Mouse (Mus musculus) spleen, adult 2 months (tissue): ENCODE measurements around the gene 4933427D14Rik. TPM values are rescaled to one million over a fixed set of nuclear protein-coding genes. Genes with fewer than 3 reads are reported as not detected.

Experiments
- DNase-seq, 2 experiments: peaks; one replicate each; pipeline versions ENCODE4 v3.0.0 to v3.0.0-alpha.2; 2012 to 2021; ENCODE audit warnings: low spot score in 2 of 2, low read depth in 1 of 2
- H3K27ac ChIP-seq: fragments of 200-500 bp; 2 replicates; pipeline ENCODE4 v1.5.1; 2012; ENCODE audit warnings: low read length, inconsistent platforms; ENCODE audit not compliant: insufficient read depth
- H3K27me3 ChIP-seq: fragments of 200-500 bp; 2 replicates; pipeline ENCODE4 v1.6.1; 2012; ENCODE audit warnings: mild to moderate bottlenecking, moderate library complexity, low read length, inconsistent platforms; ENCODE audit not compliant: control insufficient read depth, insufficient read depth
- H3K36me3 ChIP-seq: fragments of 200-500 bp; 2 replicates; pipeline ENCODE4 v1.6.1; 2012; ENCODE audit warnings: mild to moderate bottlenecking, low read length, inconsistent platforms; ENCODE audit not compliant: control insufficient read depth, insufficient read depth
- H3K4me1 ChIP-seq: fragments of 200-500 bp; 2 replicates; pipeline ENCODE4 v1.6.1; 2011; ENCODE audit warnings: inconsistent platforms; ENCODE audit not compliant: control insufficient read depth, insufficient read depth, insufficient read length
- H3K4me3 ChIP-seq: fragments of 200-500 bp; 2 replicates; pipeline ENCODE4 v1.5.1; 2011; ENCODE audit warnings: mild to moderate bottlenecking, inconsistent platforms; ENCODE audit not compliant: insufficient read depth, insufficient read length; ENCODE audit errors: extremely low read depth
- CTCF ChIP-seq: fragments of 200-500 bp; IDR thresholded peaks from 2 replicates; pipeline ENCODE4 v1.5.1; 2011; ENCODE audit warnings: mild to moderate bottlenecking, inconsistent platforms; ENCODE audit not compliant: insufficient read depth, insufficient read length, insufficient replicate concordance; ENCODE audit errors: extremely low read depth
- POLR2A ChIP-seq: fragments of 200-500 bp; IDR thresholded peaks from 2 replicates; pipeline ENCODE4 v1.6.1; 2011; ENCODE audit warnings: low read depth, low read length, inconsistent platforms
- WGBS: fragments of 180-500 bp; shearing (Covaris S2); methylation state at CpG from one replicate; pipeline ENCODE4 v1.1.7; 2018; 5-methylcytosine and 5-hydroxymethylcytosine counted together
- polyA plus RNA-seq: library from polyadenylated mRNA; depleted of rRNA; stranded (reverse); fragments of >200 nt; gene quantifications from 2 replicates; pipeline ENCODE4 v1.2.3, GENCODE M21; 2012

The 4933427D14Rik gene
- polyA plus RNA-seq, 1 experiment: 3.6 TPM

- Histone ChIP-seq H3K27me3 (peaks cover 6% of the 10 kb centered on the region), H3K4me1 (no peaks in the 10 kb centered on the region), H3K4me3 (no peak overlapping the region), H3K36me3 (no peaks in the 10 kb centered on the region), H3K27ac (no peak overlapping the region)
- DNase-seq: no peak
- 57% methylated on average over 3 of the region's 3 CpGs for WGBS
- TF ChIP-seq CTCF (no peak), POLR2A (no peak)
Observed at GRCm38 (mm10) chr11:72130472-72130871, 76.8 kb downstream of the 4933427D14Rik start.

DNA sequence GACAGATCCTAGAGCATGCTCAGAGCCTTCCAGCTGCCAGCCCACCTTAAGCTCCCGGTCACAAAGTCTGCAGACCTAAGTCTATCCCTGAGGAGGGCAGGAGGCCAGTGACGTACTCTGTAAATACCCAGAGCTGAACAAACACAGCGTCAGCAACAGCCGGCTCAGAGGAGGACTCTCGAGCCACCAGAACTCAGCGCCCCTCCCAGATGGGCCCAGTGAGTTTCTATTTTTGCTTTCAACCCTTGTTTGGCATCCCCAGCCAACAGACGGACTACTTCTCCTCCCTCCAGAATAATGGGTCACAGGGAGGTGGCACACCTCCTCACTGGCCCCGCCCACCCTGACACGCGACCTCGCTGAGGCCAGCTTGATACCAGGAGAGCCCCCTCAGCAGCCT is 77.2 kb downstream of the 4933427D14Rik start:
- DNase-seq: no peak
- peaks cover 3% of the 10 kb centered on the region; the same call in 1 of the 2 replicates for H3K27me3 ChIP-seq
- H3K4me3 ChIP-seq: no peak overlapping the region
- WGBS: 23% methylated on average over 11 of the region's 11 CpGs
- H3K27ac ChIP-seq: no peak overlapping the region
- H3K36me3 ChIP-seq: no peaks in the 10 kb centered on the region
- TF ChIP-seq POLR2A: no peak
- no peak for TF ChIP-seq CTCF
- H3K4me1 ChIP-seq: no peaks in the 10 kb centered on the region

GRCm38 (mm10) chr11:72129032-72129894 is 78.0 kb downstream of the 4933427D14Rik start:
- Histone ChIP-seq H3K27ac (no peak overlapping the region), H3K36me3 (no peaks in the 10 kb centered on the region), H3K4me1 (no peaks in the 10 kb centered on the region), H3K27me3 (no peaks in the 10 kb centered on the region), H3K4me3 (no peak overlapping the region)
- WGBS: 75% methylated on average over 8 of the region's 8 CpGs
- no peak for TF ChIP-seq CTCF
- no peak for TF ChIP-seq POLR2A
- DNase-seq: no peak

DNA sequence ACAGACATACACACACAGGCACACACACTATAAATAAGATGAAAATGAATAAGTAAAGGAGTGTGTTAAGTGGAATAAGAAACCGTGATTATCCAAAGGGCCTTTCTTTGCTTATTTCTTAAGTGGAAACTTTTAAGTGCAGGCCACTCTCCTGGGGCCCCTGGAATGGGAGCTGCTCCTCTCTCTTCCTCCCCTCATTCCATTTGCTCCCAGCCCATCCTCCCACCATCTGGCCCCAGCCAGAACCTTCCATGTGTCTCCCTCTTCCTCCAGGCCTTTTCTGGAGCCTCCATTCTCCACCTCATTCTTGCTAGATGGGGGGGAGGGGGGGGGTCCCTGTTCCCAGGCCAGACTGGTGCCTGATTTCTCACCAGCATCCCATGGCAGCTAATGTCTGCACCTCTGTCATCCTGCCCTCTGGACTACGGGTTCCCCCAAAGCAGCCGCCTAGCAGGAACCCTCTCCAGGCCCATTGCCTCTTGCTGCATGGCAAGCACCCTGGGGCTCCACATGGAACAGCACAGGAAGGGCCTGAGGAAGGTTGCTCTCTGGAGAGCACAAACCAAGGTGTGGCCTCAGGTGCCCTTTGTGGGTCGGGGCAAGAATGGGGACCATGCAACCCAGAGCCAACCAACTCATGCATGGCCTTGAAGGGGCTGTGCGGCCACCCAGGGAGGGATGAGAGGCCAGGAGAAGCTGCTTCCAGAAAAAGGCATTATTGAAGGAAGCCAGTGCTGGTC is 79.6 kb downstream of the 4933427D14Rik start:
- 83% methylated on average over 5 of the region's 5 CpGs for WGBS
- Histone ChIP-seq H3K4me1 (no peaks in the 10 kb centered on the region), H3K27me3 (no peaks in the 10 kb centered on the region), H3K27ac (no peak overlapping the region), H3K36me3 (no peaks in the 10 kb centered on the region), H3K4me3 (no peak overlapping the region)
- TF ChIP-seq CTCF (no peak), POLR2A (no peak)
- no peak for DNase-seq

DNA sequence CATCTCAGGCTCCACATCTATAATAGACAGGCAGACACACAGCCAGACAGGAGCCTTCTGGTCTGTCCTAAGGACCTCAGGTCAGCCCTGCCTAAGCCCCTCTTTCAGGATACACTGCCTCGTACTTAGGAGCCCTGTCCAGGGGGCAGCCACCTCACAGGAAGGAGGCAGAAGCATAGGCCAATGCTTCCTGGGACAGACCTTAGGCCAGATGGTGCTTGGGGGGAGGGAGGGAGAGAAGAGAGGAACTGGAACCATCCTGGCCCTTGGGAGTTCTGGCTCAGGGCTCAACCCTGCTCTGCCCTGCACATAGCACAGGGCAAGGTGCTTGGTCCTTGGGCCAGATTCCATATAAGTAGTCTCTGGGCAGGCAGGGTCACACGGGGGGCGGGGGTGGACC is 81.5 kb downstream of the 4933427D14Rik start:
- no peaks in the 10 kb centered on the region for H3K27me3 ChIP-seq

GRCm38 (mm10) chr11:72123531-72123930 is 83.7 kb downstream of the 4933427D14Rik start:
- no peaks in the 10 kb centered on the region for H3K27me3 ChIP-seq
- no peak for DNase-seq
- H3K4me3 ChIP-seq: no peak overlapping the region

More for the DNA sequence above, 81.5 kb downstream of the 4933427D14Rik start:
- H3K27ac ChIP-seq: no peak overlapping the region
- H3K4me1 ChIP-seq: no peaks in the 10 kb centered on the region
- DNase-seq: no peak
- H3K4me3 ChIP-seq: no peak overlapping the region
- no peak for TF ChIP-seq CTCF
- TF ChIP-seq POLR2A: no peak
- WGBS: 60% methylated on average over 3 of the region's 3 CpGs
- H3K36me3 ChIP-seq: no peaks in the 10 kb centered on the region

More at GRCm38 (mm10) chr11:72123531-72123930, 83.7 kb downstream of the 4933427D14Rik start:
- no peaks in the 10 kb centered on the region for H3K4me1 ChIP-seq
- H3K36me3 ChIP-seq: no peaks in the 10 kb centered on the region
- 71% methylated on average over 4 of the region's 4 CpGs for WGBS
- TF ChIP-seq CTCF (no peak), POLR2A (no peak)
- no peak overlapping the region for H3K27ac ChIP-seq
